Mouse (Mus musculus): ENCODE data around the gene Tbc1d22a.

DNA sequence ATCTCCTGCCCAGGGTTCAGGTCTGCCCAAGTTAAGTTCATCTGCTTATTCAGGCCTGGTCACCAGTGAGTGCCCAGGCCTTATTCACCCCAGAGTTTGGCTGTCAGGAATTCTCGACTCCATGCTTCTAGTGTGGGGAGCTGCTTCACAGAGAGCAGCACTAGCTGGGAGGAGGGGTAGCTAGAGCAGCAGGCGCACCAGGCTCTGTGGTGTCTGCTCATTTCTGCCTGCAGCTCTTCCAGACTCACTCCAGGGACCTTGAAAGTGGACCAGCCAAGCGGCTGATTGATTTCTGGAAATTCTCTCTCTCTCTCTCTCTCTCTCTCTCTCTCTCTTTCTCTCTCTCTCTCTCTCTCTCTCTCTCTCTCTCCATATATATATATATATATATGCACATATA lies 146.1 kb downstream of the Tbc1d22a start:
- no peak for TF ChIP-seq POLR2A (IDR thresholded peaks at IDR 0.05; ENCODE audit: borderline replicate concordance, low read depth, low read length)
- no peak for TF ChIP-seq CTCF (IDR thresholded peaks at IDR 0.05; ENCODE audit: low read depth, low read length)

All from bone marrow macrophage, adult 2 months (primary cell).